Mouse (Mus musculus): Measurements from ENCODE around the gene Crybb3. TPM values are rescaled to one million over a fixed set of nuclear protein-coding genes. Genes with fewer than 3 reads are reported as not detected.

The Crybb3 gene
- polyA plus RNA-seq, 1 experiment from 2014 or later = 0.71 TPM

GRCm38 (mm10) chr5:113120741-113121590 lies 39.6 kb upstream of the Crybb3 start:
- Histone ChIP-seq H3K4me1 (replicated peaks; ENCODE audit: insufficient read depth, low read length) (peaks cover 21% of the 10 kb centered on the region), H3K4me2 (ENCODE audit: low read length) (no peak overlapping the region), H3K36me3 (ENCODE audit: insufficient read depth, low read length) (no peaks in the 10 kb centered on the region), H3K27me3 (ENCODE audit: insufficient read depth, low read length) (no peaks in the 10 kb centered on the region), H3K4me3 (replicated peaks; ENCODE audit: low read depth, low read length) (no peak overlapping the region), H3K27ac (peak overlapping the region; percentile 58; the same call in 1 of the 2 replicates), H3K9ac (ENCODE audit: low read depth, low read length) (no peak overlapping the region), H3K9me3 (replicated peaks; ENCODE audit: low read length) (no peaks in the 10 kb centered on the region)
- ATAC-seq (replicated peaks; ENCODE audit: low FRiP score, low read depth) (no peak), DNase-seq (ENCODE audit: low spot score) (no peak)
- WGBS = 13% methylated on average over 15 of the region's 15 CpGs
- no peak for TF ChIP-seq CTCF (IDR thresholded peaks at IDR 0.05; ENCODE audit: low read depth)

- no peak overlapping the region for H3K4me3 ChIP-seq (replicated peaks; ENCODE audit: low read depth, low read length)
- ATAC-seq (replicated peaks; ENCODE audit: low FRiP score, low read depth) (no peak), DNase-seq (ENCODE audit: low spot score) (no peak)
- no peak overlapping the region for H3K9ac ChIP-seq (ENCODE audit: low read depth, low read length)
- H3K9me3 ChIP-seq (replicated peaks; ENCODE audit: low read length) = no peaks in the 10 kb centered on the region
- no peaks in the 10 kb centered on the region for H3K27me3 ChIP-seq (ENCODE audit: insufficient read depth, low read length)
- 34% methylated on average over 13 of the region's 13 CpGs for WGBS
- no peak for TF ChIP-seq CTCF (IDR thresholded peaks at IDR 0.05; ENCODE audit: low read depth)
- H3K4me2 ChIP-seq (ENCODE audit: low read length) = no peak overlapping the region
- no peak overlapping the region for H3K27ac ChIP-seq
- peaks cover 21% of the 10 kb centered on the region for H3K4me1 ChIP-seq (replicated peaks; ENCODE audit: insufficient read depth, low read length)
- H3K36me3 ChIP-seq (ENCODE audit: insufficient read depth, low read length) = no peaks in the 10 kb centered on the region
These were observed 38.6 kb upstream of the Crybb3 start for GRCm38 (mm10) chr5:113119861-113120465.

- Histone ChIP-seq H3K4me3 (replicated peaks; ENCODE audit: low read depth, low read length) (no peak overlapping the region), H3K36me3 (ENCODE audit: insufficient read depth, low read length) (no peaks in the 10 kb centered on the region), H3K27ac (no peak overlapping the region), H3K27me3 (ENCODE audit: insufficient read depth, low read length) (no peaks in the 10 kb centered on the region), H3K4me1 (replicated peaks; ENCODE audit: insufficient read depth, low read length) (peaks cover 27% of the 10 kb centered on the region), H3K4me2 (ENCODE audit: low read length) (no peak overlapping the region), H3K9ac (ENCODE audit: low read depth, low read length) (no peak overlapping the region), H3K9me3 (replicated peaks; ENCODE audit: low read length) (no peaks in the 10 kb centered on the region)
- 71% methylated on average over 9 of the region's 9 CpGs for WGBS
- TF ChIP-seq CTCF (IDR thresholded peaks at IDR 0.05; ENCODE audit: low read depth) = no peak
- DNase-seq (ENCODE audit: low spot score) = no peak
- ATAC-seq (replicated peaks; ENCODE audit: low FRiP score, low read depth) = no peak
These were observed 37.9 kb upstream of the Crybb3 start for GRCm38 (mm10) chr5:113119291-113119690.

- Histone ChIP-seq H3K4me3 (replicated peaks; ENCODE audit: low read depth, low read length) (no peak overlapping the region), H3K4me1 (replicated peaks; ENCODE audit: insufficient read depth, low read length) (peaks cover 33% of the 10 kb centered on the region), H3K36me3 (ENCODE audit: insufficient read depth, low read length) (no peaks in the 10 kb centered on the region), H3K9me3 (replicated peaks; ENCODE audit: low read length) (no peaks in the 10 kb centered on the region), H3K9ac (ENCODE audit: low read depth, low read length) (no peak overlapping the region), H3K27ac (no peak overlapping the region), H3K27me3 (ENCODE audit: insufficient read depth, low read length) (no peaks in the 10 kb centered on the region), H3K4me2 (ENCODE audit: low read length) (no peak overlapping the region)
- TF ChIP-seq CTCF (IDR thresholded peaks at IDR 0.05; ENCODE audit: low read depth) = no peak
- ATAC-seq (replicated peaks; ENCODE audit: low FRiP score, low read depth) (peak; percentile 48; the same call in 1 of the 2 replicates), DNase-seq (ENCODE audit: low spot score) (peak; percentile 56)
- 45% methylated on average over 6 of the region's 6 CpGs for WGBS
These were observed 37.3 kb upstream of the Crybb3 start for GRCm38 (mm10) chr5:113118695-113119094.

GRCm38 (mm10) chr5:113117361-113117760 lies 36.0 kb upstream of the Crybb3 start:
- no peak for TF ChIP-seq CTCF (IDR thresholded peaks at IDR 0.05; ENCODE audit: low read depth)
- Histone ChIP-seq H3K4me3 (replicated peaks; ENCODE audit: low read depth, low read length) (no peak overlapping the region), H3K4me1 (replicated peaks; ENCODE audit: insufficient read depth, low read length) (peaks cover 43% of the 10 kb centered on the region), H3K36me3 (ENCODE audit: insufficient read depth, low read length) (no peaks in the 10 kb centered on the region), H3K4me2 (ENCODE audit: low read length) (no peak overlapping the region), H3K9me3 (replicated peaks; ENCODE audit: low read length) (no peaks in the 10 kb centered on the region), H3K27ac (no peak overlapping the region), H3K9ac (ENCODE audit: low read depth, low read length) (no peak overlapping the region), H3K27me3 (ENCODE audit: insufficient read depth, low read length) (no peaks in the 10 kb centered on the region)
- DNase-seq (ENCODE audit: low spot score) (no peak), ATAC-seq (replicated peaks; ENCODE audit: low FRiP score, low read depth) (no peak)
- 76% methylated on average over 5 of the region's 5 CpGs for WGBS

GRCm38 (mm10) chr5:113115896-113116295 lies 34.5 kb upstream of the Crybb3 start:
- no peaks in the 10 kb centered on the region for H3K36me3 ChIP-seq (ENCODE audit: insufficient read depth, low read length)
- no peak for DNase-seq (ENCODE audit: low spot score)
- H3K4me1 ChIP-seq (replicated peaks; ENCODE audit: insufficient read depth, low read length) = peaks cover 38% of the 10 kb centered on the region
- no peak for ATAC-seq (replicated peaks; ENCODE audit: low FRiP score, low read depth)
- 64% methylated on average over 10 of the region's 10 CpGs for WGBS
- H3K4me3 ChIP-seq (replicated peaks; ENCODE audit: low read depth, low read length) = no peak overlapping the region
- H3K27ac ChIP-seq = no peak overlapping the region
- no peak for TF ChIP-seq CTCF (IDR thresholded peaks at IDR 0.05; ENCODE audit: low read depth)
- no peaks in the 10 kb centered on the region for H3K27me3 ChIP-seq (ENCODE audit: insufficient read depth, low read length)
- H3K4me2 ChIP-seq (ENCODE audit: low read length) = no peak overlapping the region
- H3K9me3 ChIP-seq (replicated peaks; ENCODE audit: low read length) = no peaks in the 10 kb centered on the region
- H3K9ac ChIP-seq (ENCODE audit: low read depth, low read length) = no peak overlapping the region

All from kidney, postnatal 0 days (tissue).